Mouse (Mus musculus) lung, postnatal 0 days (tissue): Measurements from ENCODE around the gene D930007J09Rik.

ENCODE experiments used
- CTCF ChIP-seq: IDR thresholded peaks from 2 replicates; pipeline ENCODE4 v1.5.1; 2016; ENCODE audit warnings: antibody characterized with exemption, mild to moderate bottlenecking
- EP300 ChIP-seq: IDR thresholded peaks from 2 replicates; pipeline ENCODE4 v1.6.1; 2016; ENCODE audit warnings: antibody characterized with exemption, mild to moderate bottlenecking, control low read depth

GRCm38 (mm10) chr13:32768104-32768503 is 34.5 kb downstream of the D930007J09Rik start:
- peak; percentile 66 for TF ChIP-seq CTCF
- TF ChIP-seq EP300: no peak
